Mouse (Mus musculus) liver, embryonic 13.5 days (tissue): ENCODE results near the gene Olfr316. TPM values are rescaled to one million over a fixed set of nuclear protein-coding genes. Genes with fewer than 3 reads are reported as not detected.
"Not testable (repeated sequence)": the region's sequence is repeated elsewhere in the genome, so short reads cannot be mapped to it uniquely, and the experiment has no call there.

Experiments used
- ATAC-seq: fragments of 200-750 bp; cut with Nextera tagmentation; 2 replicates; pipeline ENCODE4 v1.8.0; 2017; ENCODE audit warnings: low read depth, mild to moderate bottlenecking, moderate number of reproducible peaks, moderate library complexity
- DNase-seq: peaks from one replicate; pipeline ENCODE4 v3.0.0; 2022
- H3K27ac ChIP-seq: fragments of 300-500 bp; sonication (generic); 2 replicates; pipeline ENCODE4 v1.5.1; 2015; ENCODE audit warnings: moderate library complexity, mild to moderate bottlenecking, inconsistent platforms
- H3K27me3 ChIP-seq: fragments of 300-500 bp; sonication (generic); 2 replicates; pipeline ENCODE4 v1.6.1; 2015; ENCODE audit warnings: mild to moderate bottlenecking, inconsistent platforms
- H3K36me3 ChIP-seq: fragments of 300-500 bp; sonication (generic); 2 replicates; pipeline ENCODE4 v1.6.1; 2015; ENCODE audit warnings: mild to moderate bottlenecking, inconsistent platforms
- H3K4me1 ChIP-seq: fragments of 300-500 bp; sonication (generic); replicated peaks from 2 replicates; pipeline ENCODE4 v1.6.1; 2015; ENCODE audit warnings: inconsistent platforms
- H3K4me2 ChIP-seq: fragments of 300-500 bp; sonication (generic); 2 replicates; pipeline ENCODE4 v1.6.1; 2015; ENCODE audit warnings: inconsistent platforms, mild to moderate bottlenecking, moderate library complexity
- H3K4me3 ChIP-seq: fragments of 300-500 bp; sonication (generic); replicated peaks from 2 replicates; pipeline ENCODE4 v1.5.1; 2015; ENCODE audit warnings: mild to moderate bottlenecking, inconsistent platforms
- H3K9ac ChIP-seq: fragments of 300-500 bp; sonication (generic); 2 replicates; pipeline ENCODE4 v1.6.1; 2015; ENCODE audit warnings: mild to moderate bottlenecking, inconsistent platforms
- H3K9me3 ChIP-seq: fragments of 300-500 bp; sonication (generic); replicated peaks from 2 replicates; pipeline ENCODE4 v1.6.1; 2016; ENCODE audit warnings: inconsistent platforms
- WGBS: fragments of 180-500 bp; shearing (Covaris S2); methylation state at CpG from one replicate; pipeline ENCODE4 v1.1.7; 2015; ENCODE audit not compliant: insufficient replicate concordance; 5-methylcytosine and 5-hydroxymethylcytosine counted together
- polyA plus RNA-seq: library from polyadenylated mRNA; unstranded; fragments of >200 nt; fragmentation: Nextera tagmentation; extraction: Ambion mirVana; gene quantifications from 2 replicates; pipeline ENCODE4 v1.2.1, GENCODE M21; 2015

Olfr316 gene
- polyA plus RNA-seq: not detected in 2 replicates

GRCm38 (mm10) chr11:58752434-58752833 lies at the start of gene Olfr316:
Gene Olfr316, plus strand, starts transcription at chr11:58752734.
- 72% methylated on average over 2 of the region's 2 CpGs for WGBS
- DNase-seq: no peak
- no peaks in the 10 kb centered on the region for H3K4me1 ChIP-seq
- no peak within 1 kb of the TSS for H3K4me3 ChIP-seq
- no peak for ATAC-seq
- no peak within 1 kb of the TSS for H3K27ac ChIP-seq
- no peaks in the 10 kb centered on the region for H3K36me3 ChIP-seq
- no peaks in the 10 kb centered on the region for H3K9me3 ChIP-seq
- no peaks in the 10 kb centered on the region for H3K27me3 ChIP-seq
- no peak within 1 kb of the TSS for H3K4me2 ChIP-seq
- H3K9ac ChIP-seq: no peak within 1 kb of the TSS

- 62% methylated on average over 11 of the region's 11 CpGs for WGBS
- no peaks in the 10 kb centered on the region for H3K36me3 ChIP-seq
- H3K9ac ChIP-seq: no peak overlapping the region
- no peak overlapping the region for H3K4me2 ChIP-seq
- ATAC-seq (no peak), DNase-seq (no peak)
- no peaks in the 10 kb centered on the region for H3K9me3 ChIP-seq
- H3K27ac ChIP-seq: no peak overlapping the region
- H3K27me3 ChIP-seq: no peaks in the 10 kb centered on the region
- H3K4me3 ChIP-seq: no peak overlapping the region
- H3K4me1 ChIP-seq: no peaks in the 10 kb centered on the region
These were observed 43.4 kb upstream of the Olfr316 start for GRCm38 (mm10) chr11:58709086-58709485.

GRCm38 (mm10) chr11:58717723-58718122 lies 34.8 kb upstream of the Olfr316 start:
- not testable (repeated sequence) for H3K9me3 ChIP-seq, H3K36me3 ChIP-seq, DNase-seq, H3K9ac ChIP-seq, H3K27me3 ChIP-seq, ATAC-seq, H3K4me2 ChIP-seq, H3K27ac ChIP-seq, H3K4me1 ChIP-seq, H3K4me3 ChIP-seq
- WGBS: 75% methylated on average over 7 of the region's 7 CpGs

- no peak overlapping the region for H3K27ac ChIP-seq
- H3K9ac ChIP-seq: no peak overlapping the region
- H3K27me3 ChIP-seq: no peaks in the 10 kb centered on the region
- no peak for DNase-seq
- ATAC-seq: no peak
- H3K4me2 ChIP-seq: no peak overlapping the region
- no peaks in the 10 kb centered on the region for H3K4me1 ChIP-seq
- no peaks in the 10 kb centered on the region for H3K36me3 ChIP-seq
- WGBS: 71% methylated on average over 4 of the region's 4 CpGs
- H3K4me3 ChIP-seq: no peak overlapping the region
- no peaks in the 10 kb centered on the region for H3K9me3 ChIP-seq
These were observed 32.8 kb upstream of the Olfr316 start for GRCm38 (mm10) chr11:58719701-58720100.

- H3K4me3 ChIP-seq: no peak within 1 kb of the TSS
- H3K27me3 ChIP-seq: no peaks in the 10 kb centered on the region
- no peak within 1 kb of the TSS for H3K4me2 ChIP-seq
- no peak for DNase-seq
- no peaks in the 10 kb centered on the region for H3K4me1 ChIP-seq
- H3K9me3 ChIP-seq: no peaks in the 10 kb centered on the region
- H3K27ac ChIP-seq: no peak within 1 kb of the TSS
- H3K9ac ChIP-seq: no peak within 1 kb of the TSS
- no peak for ATAC-seq
- no peaks in the 10 kb centered on the region for H3K36me3 ChIP-seq
These were observed 28.6 kb upstream of the Olfr316 start, which contains the start of gene Olfr318 for GRCm38 (mm10) chr11:58723914-58724313. Gene Olfr318, minus strand, starts transcription at chr11:58724014.

GRCm38 (mm10) chr11:58727896-58728650 lies 24.5 kb upstream of the Olfr316 start:
- 64% methylated on average over 6 of the region's 6 CpGs for WGBS
- H3K9ac ChIP-seq, ATAC-seq, H3K9me3 ChIP-seq, H3K4me2 ChIP-seq, H3K4me3 ChIP-seq, H3K27me3 ChIP-seq, H3K4me1 ChIP-seq, DNase-seq, H3K36me3 ChIP-seq, H3K27ac ChIP-seq: not testable (repeated sequence)

GRCm38 (mm10) chr11:58733372-58733771 lies 19.2 kb upstream of the Olfr316 start:
- H3K4me2 ChIP-seq: no peak overlapping the region
- H3K4me3 ChIP-seq: no peak overlapping the region
- no peaks in the 10 kb centered on the region for H3K36me3 ChIP-seq
- no peak overlapping the region for H3K9ac ChIP-seq
- DNase-seq (no peak), ATAC-seq (no peak)
- H3K4me1 ChIP-seq: no peaks in the 10 kb centered on the region
- 51% methylated on average over 3 of the region's 3 CpGs for WGBS
- H3K9me3 ChIP-seq: no peaks in the 10 kb centered on the region
- H3K27me3 ChIP-seq: no peaks in the 10 kb centered on the region
- no peak overlapping the region for H3K27ac ChIP-seq

- Histone ChIP-seq H3K9me3 (no peaks in the 10 kb centered on the region), H3K9ac (no peak within 1 kb of the TSS), H3K4me1 (no peaks in the 10 kb centered on the region), H3K27me3 (no peaks in the 10 kb centered on the region), H3K36me3 (no peaks in the 10 kb centered on the region), H3K4me2 (no peak within 1 kb of the TSS), H3K4me3 (no peak within 1 kb of the TSS), H3K27ac (no peak within 1 kb of the TSS)
- 58% methylated on average over 4 of the region's 4 CpGs for WGBS
- ATAC-seq (no peak), DNase-seq (no peak)
These were observed 13.7 kb upstream of the Olfr316 start, which contains the start of gene Olfr317 for GRCm38 (mm10) chr11:58738792-58739262. Gene Olfr317, minus strand, starts transcription at chr11:58739212.

- not testable (repeated sequence) for H3K9me3 ChIP-seq, H3K4me3 ChIP-seq, H3K36me3 ChIP-seq, H3K4me2 ChIP-seq, H3K9ac ChIP-seq, H3K4me1 ChIP-seq, ATAC-seq, H3K27me3 ChIP-seq, H3K27ac ChIP-seq, DNase-seq
- 77% methylated on average over 18 of the region's 18 CpGs for WGBS
These were observed 1.4 kb upstream of the Olfr316 start for GRCm38 (mm10) chr11:58751096-58751495.

- H3K9me3 ChIP-seq: no peaks in the 10 kb centered on the region
- ATAC-seq: no peak
- no peak within 1 kb of the TSS for H3K4me3 ChIP-seq
- no peak within 1 kb of the TSS for H3K4me2 ChIP-seq
- H3K9ac ChIP-seq: no peak within 1 kb of the TSS
- H3K27ac ChIP-seq: no peak within 1 kb of the TSS
- no peak for DNase-seq
- no peaks in the 10 kb centered on the region for H3K36me3 ChIP-seq
- H3K4me1 ChIP-seq: no peaks in the 10 kb centered on the region
- no peaks in the 10 kb centered on the region for H3K27me3 ChIP-seq
These were observed 20.4 kb downstream of the Olfr316 start, which contains the start of gene Olfr315 for GRCm38 (mm10) chr11:58772888-58773287. Gene Olfr315, plus strand, starts transcription at chr11:58773188.

- Histone ChIP-seq H3K9me3 (no peaks in the 10 kb centered on the region), H3K27me3 (no peaks in the 10 kb centered on the region), H3K27ac (no peak within 1 kb of the TSS), H3K36me3 (no peaks in the 10 kb centered on the region), H3K4me1 (no peaks in the 10 kb centered on the region), H3K4me2 (no peak within 1 kb of the TSS), H3K4me3 (no peak within 1 kb of the TSS), H3K9ac (no peak within 1 kb of the TSS)
- DNase-seq (no peak), ATAC-seq (no peak)
- 55% methylated on average over 6 of the region's 6 CpGs for WGBS
These were observed 30.1 kb downstream of the Olfr316 start, which contains the start of gene Olfr314 for GRCm38 (mm10) chr11:58782480-58783089. Gene Olfr314, plus strand, starts transcription at chr11:58782952.

GRCm38 (mm10) chr11:58784182-58784581 lies 31.6 kb downstream of the Olfr316 start:
- Histone ChIP-seq H3K4me1 (no peaks in the 10 kb centered on the region), H3K27ac (no peak overlapping the region), H3K9me3 (no peaks in the 10 kb centered on the region), H3K4me3 (no peak overlapping the region), H3K9ac (no peak overlapping the region), H3K4me2 (no peak overlapping the region), H3K36me3 (no peaks in the 10 kb centered on the region), H3K27me3 (no peaks in the 10 kb centered on the region)
- ATAC-seq: no peak
- WGBS: 63% methylated on average over 2 of the region's 2 CpGs
- no peak for DNase-seq
